Mouse (Mus musculus): ENCODE results near the gene Sh3pxd2a. TPM values are rescaled to one million over a fixed set of nuclear protein-coding genes. Genes with fewer than 3 reads are reported as not detected.

Sh3pxd2a gene
- polyA plus RNA-seq, 1 experiment from 2014 or later = 8.7 TPM

Small RNAs within 50 kb of the gene (microRNA-seq; reads per million reads assigned to microRNA genes)
- not detected for gene Mir6995

Other genes with a start within 250 kb of the Sh3pxd2a start
- gene Stn1, start 73.1 kb upstream of the Sh3pxd2a start, polyA plus RNA-seq (2014; fragmentation: Nextera tagmentation; extraction: Ambion mirVana) = 54.7 and 55.0 TPM in 2 replicates
- gene Slk, start 115.3 kb upstream of the Sh3pxd2a start, polyA plus RNA-seq (2014; fragmentation: Nextera tagmentation; extraction: Ambion mirVana) = 16.5 and 20.6 TPM in 2 replicates
- 0.34 and 0.50 TPM in 2 replicates for gene Col17a1, start 227.7 kb upstream of the Sh3pxd2a start, polyA plus RNA-seq (2014; fragmentation: Nextera tagmentation; extraction: Ambion mirVana)